Mouse (Mus musculus) testis, adult 2 months (tissue): ENCODE measurements around the gene Agrp. TPM values are rescaled to one million over a fixed set of nuclear protein-coding genes. Genes with fewer than 3 reads are reported as not detected.
"Not testable (repeated sequence)": the region's sequence is repeated elsewhere in the genome, so short reads cannot be mapped to it uniquely, and the experiment has no call there.

Experiments used
- H3K27ac ChIP-seq: fragments of 200-500 bp; 2 replicates; pipeline ENCODE4 v1.5.1; 2012; ENCODE audit warnings: low read depth, low read length; ENCODE audit not compliant: control insufficient read depth, insufficient read depth
- H3K27me3 ChIP-seq: fragments of 200-500 bp; 2 replicates; pipeline ENCODE4 v1.6.1; 2012; ENCODE audit warnings: mild to moderate bottlenecking, low read length, moderate library complexity; ENCODE audit not compliant: control insufficient read depth, insufficient read depth
- H3K36me3 ChIP-seq: fragments of 200-500 bp; 2 replicates; pipeline ENCODE4 v1.6.1; 2012; ENCODE audit warnings: mild to moderate bottlenecking, low read length; ENCODE audit not compliant: control insufficient read depth, insufficient read depth
- H3K4me1 ChIP-seq: fragments of 200-500 bp; 2 replicates; pipeline ENCODE4 v1.6.1; 2012; ENCODE audit warnings: low read length; ENCODE audit not compliant: control insufficient read depth, insufficient read depth
- H3K4me3 ChIP-seq: fragments of 200-500 bp; 2 replicates; pipeline ENCODE4 v1.5.1; 2012; ENCODE audit warnings: low read depth, mild to moderate bottlenecking, low read length, moderate library complexity, mixed read lengths; ENCODE audit not compliant: control insufficient read depth
- CTCF ChIP-seq: fragments of 200-500 bp; IDR thresholded peaks from 2 replicates; pipeline ENCODE4 v1.5.1; 2012; ENCODE audit warnings: low read depth, mild to moderate bottlenecking, inconsistent platforms, low read length, moderate library complexity; ENCODE audit not compliant: control insufficient read depth, insufficient read depth, insufficient replicate concordance
- POLR2A ChIP-seq: fragments of 200-500 bp; IDR thresholded peaks from 2 replicates; pipeline ENCODE4 v1.6.1; 2012; ENCODE audit warnings: low read depth, mild to moderate bottlenecking, inconsistent platforms, low read length, moderate library complexity; ENCODE audit not compliant: control insufficient read depth
- polyA plus RNA-seq: library from polyadenylated mRNA; depleted of rRNA; stranded (reverse); fragments of >200 nt; gene quantifications from 2 replicates; pipeline ENCODE4 v1.2.3, GENCODE M21; 2012

Agrp gene
- polyA plus RNA-seq, 1 experiment: not detected

DNA sequence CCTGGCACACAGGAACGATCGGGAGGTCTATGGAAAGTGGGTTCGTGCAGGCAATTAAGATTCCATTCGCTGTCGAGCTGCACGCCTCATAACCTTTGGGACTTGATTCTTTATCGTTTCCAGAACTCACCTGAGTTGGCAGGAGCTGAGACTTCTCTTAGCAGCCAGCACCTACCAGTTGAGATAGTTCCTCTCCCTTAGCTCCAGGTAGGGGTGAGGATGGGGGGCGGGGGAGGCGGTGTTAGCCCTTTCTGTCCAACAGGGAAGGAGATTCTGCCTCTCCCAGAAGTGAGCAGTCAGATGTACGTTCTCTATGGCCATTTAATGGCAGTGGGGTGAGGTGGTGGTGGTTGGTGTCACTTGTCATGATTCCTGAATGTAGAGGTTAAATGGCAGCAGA is 30.1 kb downstream of the Agrp start:
- peak overlapping the region; percentile 47 for H3K4me3 ChIP-seq
- no peak overlapping the region for H3K27ac ChIP-seq
- no peak for TF ChIP-seq CTCF
- no peak for TF ChIP-seq POLR2A
- peaks cover 16% of the 10 kb centered on the region for H3K4me1 ChIP-seq
- H3K27me3 ChIP-seq: no peaks in the 10 kb centered on the region
- H3K36me3 ChIP-seq: no peaks in the 10 kb centered on the region

DNA sequence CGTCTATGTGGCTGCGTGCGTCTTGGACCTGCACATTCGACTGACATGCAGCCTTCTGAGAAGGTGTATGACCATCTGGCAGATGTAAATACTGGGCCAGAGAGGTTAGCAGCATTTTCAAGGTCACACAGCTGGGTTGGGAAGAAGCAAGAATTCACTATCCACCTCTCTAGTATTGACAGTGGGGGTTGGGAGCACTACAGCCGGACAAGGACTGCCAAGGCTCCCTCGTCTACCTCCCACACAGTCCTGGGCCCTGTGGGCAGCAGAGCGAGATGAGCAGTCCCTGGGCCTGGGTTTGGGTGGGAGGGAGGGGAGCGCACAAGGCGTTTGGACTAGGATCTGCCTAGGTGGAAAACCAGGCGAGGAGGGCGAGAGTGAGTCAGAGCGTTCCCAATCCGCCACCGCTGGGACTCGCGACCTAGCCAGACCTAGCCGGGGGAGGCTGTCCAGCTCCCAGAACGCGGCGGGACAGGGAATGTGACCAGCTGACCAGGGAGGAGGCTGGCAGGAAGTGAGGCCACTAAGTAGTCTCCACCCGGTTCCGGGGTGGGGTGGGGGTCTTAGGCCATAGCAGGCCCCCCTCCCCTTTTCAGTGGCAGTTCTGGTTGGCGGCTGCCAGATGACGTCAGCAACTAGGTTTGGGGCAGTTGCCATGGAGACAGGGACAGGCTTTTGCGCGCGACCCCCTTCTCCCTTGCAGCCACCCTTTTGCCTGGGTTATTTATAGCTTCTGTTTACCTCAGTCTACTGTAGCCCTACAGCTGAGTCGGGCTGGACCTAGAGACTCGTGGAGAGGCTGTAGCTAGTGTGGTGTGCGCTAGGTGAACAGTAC is 30.8 kb downstream of the Agrp start:
- H3K27me3 ChIP-seq: no peaks in the 10 kb centered on the region
- no peak overlapping the region for H3K27ac ChIP-seq
- H3K4me3 ChIP-seq: peak overlapping the region; percentile 91
- H3K4me1 ChIP-seq: peaks cover 16% of the 10 kb centered on the region
- TF ChIP-seq POLR2A (peak; percentile 31; the same call in 1 of the 2 replicates), CTCF (no peak)
- H3K36me3 ChIP-seq: no peaks in the 10 kb centered on the region

DNA sequence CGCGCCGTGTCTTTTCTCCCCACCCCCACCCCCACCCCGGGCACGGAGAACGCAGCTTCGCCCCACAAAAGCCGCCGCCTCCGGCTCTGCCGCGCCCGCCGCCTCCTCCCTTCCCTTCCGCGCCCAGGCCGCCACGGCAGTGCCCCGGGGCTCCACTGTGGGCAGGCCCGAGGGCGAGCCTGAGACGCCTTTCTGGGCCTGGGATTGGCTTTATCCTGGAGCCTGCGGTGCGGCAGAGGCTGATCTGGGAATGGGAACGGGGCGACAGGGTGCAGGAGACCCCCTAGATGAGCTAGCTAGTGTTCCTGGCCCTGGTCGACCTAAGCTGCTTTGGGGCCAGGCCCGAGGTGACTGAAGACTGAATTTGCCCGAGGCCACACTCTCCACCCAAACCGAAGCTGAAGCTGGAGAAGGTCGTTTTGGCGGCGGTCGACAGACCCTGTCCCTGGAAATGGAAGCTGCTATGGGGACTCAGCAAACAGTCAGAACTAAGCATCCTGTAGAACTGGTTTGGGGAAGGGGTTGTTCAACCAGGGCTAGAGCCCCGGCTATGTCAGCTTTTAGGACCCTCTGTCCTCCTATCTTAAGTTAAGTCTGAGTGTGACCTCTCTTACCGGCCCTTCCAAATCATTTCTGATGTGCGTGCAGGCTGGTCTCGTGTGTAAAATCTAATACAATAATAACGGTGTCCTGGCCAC is 31.6 kb downstream of the Agrp start:
- Histone ChIP-seq H3K4me1 (peaks cover 16% of the 10 kb centered on the region), H3K27me3 (no peaks in the 10 kb centered on the region), H3K27ac (peak overlapping the region; percentile 61)

DNA sequence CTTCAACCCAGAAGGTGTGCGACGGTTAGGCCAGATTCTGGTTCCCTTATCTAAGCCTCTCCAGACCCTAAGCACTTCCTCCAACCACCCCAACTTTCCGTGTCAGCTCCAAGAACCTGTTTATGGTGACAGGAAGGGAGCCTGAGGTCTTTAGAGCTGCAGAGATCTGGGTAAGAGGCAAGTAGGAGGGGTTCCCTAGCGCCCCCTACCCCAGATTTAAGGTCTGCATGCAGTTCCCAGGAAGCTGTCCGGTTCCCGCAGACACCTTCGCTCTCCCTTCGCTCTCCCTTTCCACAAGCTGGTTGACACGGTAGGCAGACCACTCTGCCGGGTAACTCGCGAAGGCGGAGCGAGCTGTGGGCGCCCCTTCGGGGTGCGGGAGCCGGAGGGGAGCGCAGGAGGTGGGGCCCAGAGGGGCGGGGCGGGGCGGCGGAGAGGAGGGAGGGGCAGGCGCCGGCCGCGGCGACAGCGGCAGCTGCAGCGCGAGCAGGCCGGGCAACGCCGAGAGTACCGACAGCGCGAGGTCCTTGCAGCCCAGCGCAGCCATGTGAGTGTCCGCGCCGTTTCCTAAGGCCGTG is 32.3 kb downstream of the Agrp start, which contains the start of gene Ripor1:
Gene Ripor1 (plus strand): TSS at position 452 of the 578 bp plus-strand sequence.
- Histone ChIP-seq H3K36me3 (no peaks in the 10 kb centered on the region), H3K4me3 (peak within 1 kb of the TSS; percentile 91), H3K27me3 (no peaks in the 10 kb centered on the region), H3K27ac (peak within 1 kb of the TSS; percentile 61), H3K4me1 (peaks cover 16% of the 10 kb centered on the region)
- peak; percentile 37; the same call in 1 of the 2 replicates for TF ChIP-seq CTCF
- TF ChIP-seq POLR2A: peak; percentile 49; the same call in 1 of the 2 replicates

More for the DNA sequence above, 31.6 kb downstream of the Agrp start:
- TF ChIP-seq CTCF (no peak), POLR2A (no peak)
- H3K36me3 ChIP-seq: no peaks in the 10 kb centered on the region
- peak overlapping the region; percentile 91 for H3K4me3 ChIP-seq

DNA sequence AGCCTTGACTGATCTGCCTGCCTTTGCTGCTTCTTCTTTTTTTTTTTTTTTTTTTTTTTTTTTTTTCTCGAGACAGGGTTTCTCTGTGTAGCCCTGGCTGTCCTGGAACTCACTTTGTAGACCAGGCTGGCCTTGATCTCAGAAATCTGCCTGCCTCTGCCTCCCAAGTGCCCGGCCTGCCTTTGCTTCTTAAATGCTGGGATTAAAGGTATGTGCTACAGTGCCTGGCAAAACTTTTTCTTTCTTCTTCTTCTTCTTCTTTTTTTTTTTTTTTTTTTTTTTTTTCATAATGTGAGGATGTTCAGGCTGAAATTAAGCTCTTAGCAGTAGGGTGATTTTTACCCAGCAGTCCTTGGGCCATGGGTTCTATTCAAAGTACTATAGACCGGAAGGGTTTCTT is 34.7 kb downstream of the Agrp start:
- not testable (repeated sequence) for H3K27ac ChIP-seq, H3K27me3 ChIP-seq, H3K36me3 ChIP-seq, H3K4me3 ChIP-seq
- H3K4me1 ChIP-seq: peaks cover 14% of the 10 kb centered on the region

DNA sequence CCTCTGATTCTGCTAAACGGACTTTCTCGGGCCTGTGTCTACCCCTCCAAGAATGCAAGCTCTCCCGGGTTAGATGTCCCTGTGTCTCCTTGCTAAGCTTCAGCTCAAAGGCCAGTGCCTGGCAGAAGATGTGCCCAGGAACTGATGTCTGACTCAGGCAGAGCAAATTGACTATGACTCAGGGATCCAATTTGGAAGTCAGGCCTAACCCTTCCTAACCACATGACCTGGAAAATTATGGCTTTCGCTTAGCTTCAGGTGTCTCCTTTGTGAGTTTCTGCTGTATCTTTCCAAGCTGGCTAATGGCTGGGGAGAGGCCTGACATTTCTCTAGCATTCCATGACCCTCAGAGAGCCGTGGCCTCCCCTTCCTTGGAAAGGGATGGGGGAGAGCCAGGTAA is 35.9 kb downstream of the Agrp start:
- Histone ChIP-seq H3K27me3 (no peaks in the 10 kb centered on the region), H3K4me3 (no peak overlapping the region), H3K27ac (no peak overlapping the region), H3K4me1 (peaks cover 5% of the 10 kb centered on the region), H3K36me3 (no peaks in the 10 kb centered on the region)
- TF ChIP-seq POLR2A (no peak), CTCF (no peak)

DNA sequence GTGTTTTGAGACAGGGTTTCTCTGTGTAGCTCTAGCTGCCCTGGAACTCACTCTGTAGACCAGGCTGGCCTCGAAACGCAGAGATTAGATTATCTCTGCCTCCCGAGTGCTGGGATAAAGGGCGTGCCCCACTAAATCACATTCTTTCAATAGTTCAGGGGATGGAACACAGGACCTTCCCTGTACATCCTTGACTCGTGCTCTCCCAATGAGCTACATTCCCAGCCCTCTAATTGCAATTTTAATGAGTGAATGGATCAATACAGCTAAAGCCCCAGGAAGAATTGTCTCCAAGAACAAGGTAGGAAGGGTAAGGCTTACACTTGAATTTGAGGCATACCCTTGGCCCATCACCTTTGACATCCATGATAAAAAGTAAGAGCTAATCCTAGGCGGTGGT is 38.4 kb downstream of the Agrp start:
- TF ChIP-seq POLR2A: no peak
- TF ChIP-seq CTCF: no peak

More for the DNA sequence above, 38.4 kb downstream of the Agrp start:
- Histone ChIP-seq H3K27ac (no peak overlapping the region), H3K27me3 (no peaks in the 10 kb centered on the region), H3K36me3 (no peaks in the 10 kb centered on the region), H3K4me1 (peaks cover 4% of the 10 kb centered on the region; the same call in 1 of the 2 replicates), H3K4me3 (no peak overlapping the region)
